Mouse (Mus musculus) liver, postnatal 0 days (tissue): ENCODE results near the gene Rab21.

Experiments
- CTCF ChIP-seq: sonication (generic); IDR thresholded peaks from 2 replicates; pipeline ENCODE4 v1.5.1; 2016; ENCODE audit warnings: antibody characterized with exemption, low read depth
- EP300 ChIP-seq: IDR thresholded peaks from 2 replicates; pipeline ENCODE4 v1.6.1; 2016; ENCODE audit warnings: antibody characterized with exemption, low read depth, mild to moderate bottlenecking

- TF ChIP-seq CTCF: no peak
- no peak for TF ChIP-seq EP300
These were observed 39.6 kb upstream of the Rab21 start for GRCm38 (mm10) chr10:115355016-115355415.
